Mouse (Mus musculus) forebrain, embryonic 11.5 days (tissue): Measurements from ENCODE around the gene Dyrk2. TPM values are rescaled to one million over a fixed set of nuclear protein-coding genes. Genes with fewer than 3 reads are reported as not detected.

ENCODE experiments used
- ATAC-seq: fragments of 200-750 bp; cut with Nextera tagmentation; replicated peaks from 2 replicates; pipeline ENCODE4 v1.8.0; 2017; ENCODE audit warnings: moderate TSS enrichment; ENCODE audit not compliant: low FRiP score
- DNase-seq: peaks from one replicate; pipeline ENCODE4 v3.0.0-alpha.2; 2017; ENCODE audit warnings: low spot score
- H3K27ac ChIP-seq: fragments of 300-500 bp; sonication (generic); 2 replicates; pipeline ENCODE4 v1.5.1; 2014; ENCODE audit warnings: low read depth, low read length
- H3K27me3 ChIP-seq: fragments of 300-500 bp; sonication (generic); 2 replicates; pipeline ENCODE4 v1.6.1; 2014; ENCODE audit warnings: mild to moderate bottlenecking, low read length, mixed read lengths; ENCODE audit not compliant: control insufficient read depth, insufficient read depth
- H3K36me3 ChIP-seq: fragments of 300-500 bp; sonication (generic); 2 replicates; pipeline ENCODE4 v1.6.1; 2014; ENCODE audit warnings: mild to moderate bottlenecking, low read length, moderate library complexity, mixed read lengths; ENCODE audit not compliant: control insufficient read depth, insufficient read depth
- H3K4me1 ChIP-seq: fragments of 300-500 bp; sonication (generic); replicated peaks from 2 replicates; pipeline ENCODE4 v1.6.1; 2014; ENCODE audit warnings: low read length, mixed read lengths; ENCODE audit not compliant: control insufficient read depth, insufficient read depth
- H3K4me2 ChIP-seq: fragments of 300-500 bp; sonication (generic); 2 replicates; pipeline ENCODE4 v1.6.1; 2014; ENCODE audit warnings: low read depth, mild to moderate bottlenecking, low read length, moderate library complexity, mixed read lengths; ENCODE audit not compliant: severe bottlenecking
- H3K4me3 ChIP-seq: fragments of 300-500 bp; sonication (generic); 2 replicates; pipeline ENCODE4 v1.5.1; 2014; ENCODE audit warnings: low read depth, low read length
- H3K9ac ChIP-seq: fragments of 300-500 bp; sonication (generic); 2 replicates; pipeline ENCODE4 v1.6.1; 2014; ENCODE audit warnings: low read length
- H3K9me3 ChIP-seq: fragments of 300-500 bp; sonication (generic); 2 replicates; pipeline ENCODE4 v1.6.1; 2016; ENCODE audit warnings: low read length, mixed read lengths; ENCODE audit not compliant: control insufficient read depth
- WGBS: fragments of 180-500 bp; shearing (Covaris S2); extraction: QIAGEN DNeasy Blood & Tissue Kit; methylation state at CpG from one replicate; pipeline ENCODE4 v1.1.7; 2014; 5-methylcytosine and 5-hydroxymethylcytosine counted together
- polyA plus RNA-seq: library from polyadenylated mRNA; unstranded; fragments of >200 nt; fragmentation: Nextera tagmentation; extraction: Ambion mirVana; gene quantifications from 2 replicates; pipeline ENCODE4 v1.2.1, GENCODE M21; 2014

The Dyrk2 gene
- polyA plus RNA-seq, 1 experiment from 2014 or later = 11.2 TPM

- H3K9me3 ChIP-seq = peaks cover 11% of the 10 kb centered on the region; the same call in 1 of the 2 replicates
- peaks cover 44% of the 10 kb centered on the region for H3K36me3 ChIP-seq
- 94% methylated on average over 11 of the region's 11 CpGs for WGBS
- H3K27me3 ChIP-seq = no peaks in the 10 kb centered on the region
- DNase-seq = no peak
- 0 out of 2 replicates have a peak, but pooled peaks cover 2% of the 10 kb centered on the region for H3K4me1 ChIP-seq
- no peak overlapping the region for H3K4me2 ChIP-seq
- no peak overlapping the region for H3K27ac ChIP-seq
- ATAC-seq = no peak
- no peak overlapping the region for H3K4me3 ChIP-seq
- H3K9ac ChIP-seq = no peak overlapping the region
Measured at GRCm38 (mm10) chr10:118861234-118862025, 8.6 kb downstream of the Dyrk2 start.

GRCm38 (mm10) chr10:118859655-118860054 is 10.4 kb downstream of the Dyrk2 start:
- no peaks in the 10 kb centered on the region for H3K27me3 ChIP-seq
- no peak for ATAC-seq
- peaks cover 44% of the 10 kb centered on the region for H3K36me3 ChIP-seq

GRCm38 (mm10) chr10:118854641-118855040 is 15.4 kb downstream of the Dyrk2 start:
- no peak for ATAC-seq
- Histone ChIP-seq H3K4me1 (no peaks in the 10 kb centered on the region), H3K9me3 (no peaks in the 10 kb centered on the region), H3K4me3 (no peak overlapping the region), H3K27me3 (no peaks in the 10 kb centered on the region), H3K27ac (no peak overlapping the region), H3K36me3 (peaks cover 13% of the 10 kb centered on the region; the same call in 1 of the 2 replicates), H3K4me2 (no peak overlapping the region), H3K9ac (no peak overlapping the region)
- 93% methylated on average over 9 of the region's 9 CpGs for WGBS
- DNase-seq = no peak

More at GRCm38 (mm10) chr10:118859655-118860054, 10.4 kb downstream of the Dyrk2 start:
- Histone ChIP-seq H3K9ac (no peak overlapping the region), H3K4me1 (no peaks in the 10 kb centered on the region), H3K4me2 (no peak overlapping the region), H3K4me3 (no peak overlapping the region), H3K27ac (no peak overlapping the region), H3K9me3 (peaks cover 11% of the 10 kb centered on the region; the same call in 1 of the 2 replicates)
- WGBS = 97% methylated on average over 21 of the region's 21 CpGs
- DNase-seq = no peak

- Histone ChIP-seq H3K36me3 (no peaks in the 10 kb centered on the region; the same call in 1 of the 2 replicates), H3K9ac (no peak overlapping the region), H3K9me3 (no peaks in the 10 kb centered on the region), H3K4me1 (no peaks in the 10 kb centered on the region), H3K4me2 (no peak overlapping the region), H3K27me3 (no peaks in the 10 kb centered on the region), H3K4me3 (no peak overlapping the region), H3K27ac (no peak overlapping the region)
- 86% methylated on average over 16 of the region's 16 CpGs for WGBS
- no peak for ATAC-seq
- no peak for DNase-seq
Measured at GRCm38 (mm10) chr10:118852554-118852953, 17.5 kb downstream of the Dyrk2 start.

GRCm38 (mm10) chr10:118848501-118848900 is 21.5 kb downstream of the Dyrk2 start:
- no peak overlapping the region for H3K9ac ChIP-seq
- no peaks in the 10 kb centered on the region for H3K9me3 ChIP-seq
- no peak overlapping the region for H3K4me2 ChIP-seq
- no peaks in the 10 kb centered on the region; the same call in 1 of the 2 replicates for H3K4me1 ChIP-seq
- ATAC-seq (no peak), DNase-seq (no peak)
- H3K27ac ChIP-seq = no peak overlapping the region
- H3K27me3 ChIP-seq = no peaks in the 10 kb centered on the region
- WGBS = 86% methylated on average over 4 of the region's 4 CpGs
- no peaks in the 10 kb centered on the region for H3K36me3 ChIP-seq
- H3K4me3 ChIP-seq = no peak overlapping the region

- ATAC-seq = no peak
- Histone ChIP-seq H3K4me2 (no peak overlapping the region), H3K9ac (no peak overlapping the region), H3K9me3 (no peaks in the 10 kb centered on the region), H3K27me3 (no peaks in the 10 kb centered on the region), H3K36me3 (no peaks in the 10 kb centered on the region), H3K4me3 (no peak overlapping the region), H3K27ac (no peak overlapping the region), H3K4me1 (no peaks in the 10 kb centered on the region; the same call in 1 of the 2 replicates)
- 55% methylated on average over 10 of the region's 10 CpGs for WGBS
- DNase-seq = no peak
Measured at GRCm38 (mm10) chr10:118846991-118847545, 22.9 kb downstream of the Dyrk2 start.

- ATAC-seq = no peak
- H3K4me1 ChIP-seq = no peaks in the 10 kb centered on the region
- WGBS = 94% methylated on average over 9 of the region's 9 CpGs
Measured at GRCm38 (mm10) chr10:118840598-118840997, 29.4 kb downstream of the Dyrk2 start.

GRCm38 (mm10) chr10:118839343-118840141 is 30.5 kb downstream of the Dyrk2 start:
- Histone ChIP-seq H3K36me3 (no peaks in the 10 kb centered on the region), H3K4me1 (no peaks in the 10 kb centered on the region), H3K9me3 (no peaks in the 10 kb centered on the region), H3K27me3 (no peaks in the 10 kb centered on the region), H3K27ac (no peak overlapping the region), H3K9ac (no peak overlapping the region), H3K4me2 (no peak overlapping the region), H3K4me3 (no peak overlapping the region)
- no peak for ATAC-seq
- no peak for DNase-seq
- 92% methylated on average over 19 of the region's 19 CpGs for WGBS

More at GRCm38 (mm10) chr10:118840598-118840997, 29.4 kb downstream of the Dyrk2 start:
- Histone ChIP-seq H3K27me3 (no peaks in the 10 kb centered on the region), H3K27ac (no peak overlapping the region), H3K9ac (no peak overlapping the region), H3K36me3 (no peaks in the 10 kb centered on the region), H3K4me2 (no peak overlapping the region), H3K9me3 (no peaks in the 10 kb centered on the region), H3K4me3 (no peak overlapping the region)
- no peak for DNase-seq
